Mouse (Mus musculus): ENCODE results near the gene Gpatch1.

GRCm38 (mm10) chr7:35347918-35348700 lies 29.9 kb upstream of the Gpatch1 start:
- no peak for TF ChIP-seq CTCF (IDR thresholded peaks at IDR 0.05; ENCODE audit: low read depth)
- TF ChIP-seq EP300 (IDR thresholded peaks at IDR 0.05; ENCODE audit: low read depth), result no peak
